Mouse (Mus musculus) left cerebral cortex, postnatal 10 days (tissue): ENCODE data around the gene Tbcd. TPM values are rescaled to one million over a fixed set of nuclear protein-coding genes. Genes with fewer than 3 reads are reported as not detected.

Experiments
- DNase-seq, 2 experiments: peaks; one replicate each; pipeline ENCODE4 v3.0.0; 2021 to 2022; ENCODE audit warnings: low spot score in 2 of 2, mixed read lengths in 1 of 2; ENCODE audit errors: extremely low spot score in 1 of 2
- intact Hi-C: fragments of 180-260 bp; cut with DNase I; formaldehyde crosslinking; loops from one replicate; pipeline ENCODE4 v1.15.1; 2025
- total RNA-seq, 2 experiments: library from RNA; stranded (reverse); gene quantifications; 2 replicates each; pipeline ENCODE4 v1.2.3; 2021

Tbcd gene
- 10 to 100 TPM; 57.4 to 57.9 TPM for total RNA-seq

- DNase-seq, result peak; percentile 94 to 96
- intact Hi-C loops, result no loop called here
These were observed at the start of gene Tbcd for GRCm38 (mm10) chr11:121451753-121452635. Gene Tbcd (plus strand): TSS chr11:121451949.

- DNase-seq, result no peak
- intact Hi-C loops, result no loop called here
These were observed 44.2 kb upstream of the Tbcd start for GRCm38 (mm10) chr11:121407366-121408155.

- intact Hi-C loops, result no loop called here
- no peak for DNase-seq
These were observed 37.0 kb upstream of the Tbcd start for GRCm38 (mm10) chr11:121414762-121415161.

GRCm38 (mm10) chr11:121415351-121415750 is 36.4 kb upstream of the Tbcd start:
- intact Hi-C loops, result no loop called here
- DNase-seq, result no peak

- intact Hi-C loops, result no loop called here
- DNase-seq, result no peak
These were observed 33.8 kb upstream of the Tbcd start for GRCm38 (mm10) chr11:121417971-121418370.

- intact Hi-C loops, result no loop called here
- no peak for DNase-seq
These were observed 32.8 kb upstream of the Tbcd start for GRCm38 (mm10) chr11:121418932-121419331.

- no peak for DNase-seq
- intact Hi-C loops, result loop anchor here (5.0 kb wide), 1 partner anchor 33 kb away; the partner anchor contains the start of gene Rab40b
These were observed 31.4 kb upstream of the Tbcd start for GRCm38 (mm10) chr11:121420379-121420778.

GRCm38 (mm10) chr11:121420830-121421552 is 30.8 kb upstream of the Tbcd start, which contains the start of gene Fn3krp:
Gene Fn3krp (plus strand): TSS chr11:121421401.
- intact Hi-C loops, result loop anchor here (5.0 kb wide), 1 partner anchor 34 kb away; the partner anchor contains the start of gene Rab40b
- peak; percentile 99 to 100 for DNase-seq

GRCm38 (mm10) chr11:121421553-121422173 is 30.1 kb upstream of the Tbcd start:
- no peak for DNase-seq
- intact Hi-C loops, result loop anchor here (5.0 kb wide), 1 partner anchor 34 kb away; the partner anchor contains the start of gene Rab40b

- DNase-seq, result no peak
- intact Hi-C loops, result no loop called here
These were observed 18.4 kb upstream of the Tbcd start for GRCm38 (mm10) chr11:121433397-121433796.

- DNase-seq, result peak; percentile 89 to 94
- intact Hi-C loops, result no loop called here
These were observed 17.3 kb upstream of the Tbcd start, which contains the start of gene Fn3k for GRCm38 (mm10) chr11:121434156-121435155. Gene Fn3k (plus strand): TSS chr11:121434913.

- intact Hi-C loops, result no loop called here
- no peak for DNase-seq
These were observed 14.5 kb upstream of the Tbcd start for GRCm38 (mm10) chr11:121437236-121437635.

GRCm38 (mm10) chr11:121439686-121440292 is 12.0 kb upstream of the Tbcd start:
- DNase-seq, result no peak
- intact Hi-C loops, result no loop called here

GRCm38 (mm10) chr11:121441653-121442052 is 10.1 kb upstream of the Tbcd start:
- intact Hi-C loops, result no loop called here
- no peak for DNase-seq

GRCm38 (mm10) chr11:121442076-121442475 is 9.7 kb upstream of the Tbcd start:
- DNase-seq, result no peak
- intact Hi-C loops, result no loop called here

GRCm38 (mm10) chr11:121451216-121451726 is 478 bp upstream of the Tbcd start:
- intact Hi-C loops, result no loop called here
- DNase-seq, result no peak

GRCm38 (mm10) chr11:121457874-121458273 is 6.1 kb downstream of the Tbcd start:
- intact Hi-C loops, result no loop called here

More at GRCm38 (mm10) chr11:121457874-121458273, 6.1 kb downstream of the Tbcd start:
- no peak for DNase-seq
